Mouse (Mus musculus) MEL (cell line): ENCODE measurements around the gene Il10. TPM values are rescaled to one million over a fixed set of nuclear protein-coding genes. Genes with fewer than 3 reads are reported as not detected.

Experiments
- DNase-seq: peaks from one replicate; pipeline ENCODE4 v3.0.0; 2011; ENCODE audit warnings: low read depth, low spot score
- H3K27ac ChIP-seq: 2 replicates; pipeline ENCODE4 v1.5.1; 2012; ENCODE audit warnings: low read depth, mild to moderate bottlenecking, control low read depth, low read length, moderate library complexity; ENCODE audit not compliant: control insufficient read depth
- H3K27me3 ChIP-seq, 2 experiments: fragments of 150-350 bp in 1 of 2; sonication (generic) in 1 of 2; 2 replicates each; pipeline ENCODE4 v1.6.1; 2012; ENCODE audit warnings: low read length in 2 of 2, mild to moderate bottlenecking in 2 of 2, improper control_type of control experiment in 1 of 2, moderate library complexity in 1 of 2; ENCODE audit not compliant: insufficient read depth in 2 of 2, control insufficient read depth in 1 of 2
- H3K36me3 ChIP-seq, 2 experiments: 2 replicates each; pipeline ENCODE4 v1.6.1; 2012 to 2014; ENCODE audit warnings: low read length in 2 of 2, improper control_type of control experiment in 1 of 2, inconsistent platforms in 1 of 2, mild to moderate bottlenecking in 1 of 2; ENCODE audit not compliant: insufficient read depth in 2 of 2, control insufficient read depth in 1 of 2
- H3K4me1 ChIP-seq, 2 experiments: fragments of 150-350 bp in 1 of 2; sonication (generic) in 1 of 2; 2 replicates each; pipeline ENCODE4 v1.6.1; 2012; ENCODE audit warnings: low read length in 2 of 2, improper control_type of control experiment in 1 of 2, mild to moderate bottlenecking in 1 of 2; ENCODE audit not compliant: insufficient read depth in 2 of 2, control insufficient read depth in 1 of 2
- H3K4me3 ChIP-seq, 2 experiments: fragments of 150-350 bp in 1 of 2; sonication (generic) in 1 of 2; 2 replicates each; pipeline ENCODE4 v1.5.1; 2012; ENCODE audit warnings: low read depth in 2 of 2, low read length in 2 of 2, mild to moderate bottlenecking in 2 of 2, moderate library complexity in 2 of 2, control low read depth in 1 of 2, improper control_type of control experiment in 1 of 2; ENCODE audit not compliant: control insufficient read depth in 1 of 2, insufficient read depth in 1 of 2
- H3K79me2 ChIP-seq: 2 replicates; pipeline ENCODE4 v1.6.1; 2012; ENCODE audit warnings: mild to moderate bottlenecking, low read length, moderate library complexity; ENCODE audit not compliant: control insufficient read depth, poor library complexity, insufficient read depth
- H3K9ac ChIP-seq: 2 replicates; pipeline ENCODE4 v1.6.1; 2012; ENCODE audit warnings: low read depth, mild to moderate bottlenecking, control low read depth, low read length, moderate library complexity; ENCODE audit not compliant: control insufficient read depth, poor library complexity, severe bottlenecking
- H3K9me3 ChIP-seq: fragments of 150-350 bp; sonication (generic); replicated peaks from 2 replicates; pipeline ENCODE4 v1.6.1; 2012; ENCODE audit warnings: mild to moderate bottlenecking, low read length, improper control_type of control experiment, moderate library complexity; ENCODE audit not compliant: insufficient read depth
- CTCF ChIP-seq, 3 experiments: IDR thresholded peaks in 2 of 3; conservative IDR thresholded peaks in 1 of 3; 2 replicates each; pipeline ENCODE4 v1.5.1; 2011 to 2012; ENCODE audit warnings: low read length in 3 of 3, low read depth in 2 of 3, mild to moderate bottlenecking in 2 of 3, improper control_type of control experiment in 1 of 3, inconsistent platforms in 1 of 3, mixed read lengths in 1 of 3, moderate library complexity in 1 of 3; ENCODE audit not compliant: control insufficient read depth in 1 of 3, insufficient read depth in 1 of 3, poor library complexity in 1 of 3, severe bottlenecking in 1 of 3
- E2F4 ChIP-seq: IDR thresholded peaks from 2 replicates; pipeline ENCODE4 v1.6.1; 2011; ENCODE audit warnings: low read depth, low read length, improper control_type of control experiment, borderline replicate concordance
- ELF1 ChIP-seq: IDR thresholded peaks from 2 replicates; pipeline ENCODE4 v1.6.1; 2014; ENCODE audit warnings: low read depth, mild to moderate bottlenecking, inconsistent platforms, low read length, improper control_type of control experiment, moderate library complexity
- EP300 ChIP-seq, 2 experiments: IDR thresholded peaks; 2 replicates each; pipeline ENCODE4 v1.6.1; 2011; ENCODE audit warnings: improper control_type of control experiment in 2 of 2, low read length in 2 of 2, low read depth in 1 of 2, mild to moderate bottlenecking in 1 of 2
- ETS1 ChIP-seq: IDR thresholded peaks from 2 replicates; pipeline ENCODE4 v1.6.1; 2012; ENCODE audit warnings: low read depth, mild to moderate bottlenecking, inconsistent platforms, low read length, improper control_type of control experiment, moderate library complexity
- HCFC1 ChIP-seq: IDR thresholded peaks from 2 replicates; pipeline ENCODE4 v1.6.1; 2012; ENCODE audit warnings: low read depth, mild to moderate bottlenecking, inconsistent platforms, low read length, improper control_type of control experiment, moderate library complexity
- MAZ ChIP-seq: IDR thresholded peaks from 2 replicates; pipeline ENCODE4 v1.6.1; 2012; ENCODE audit warnings: low read depth, mild to moderate bottlenecking, inconsistent platforms, low read length, improper control_type of control experiment
- POLR2A ChIP-seq, 2 experiments: IDR thresholded peaks; 2 replicates each; pipeline ENCODE4 v1.6.1; 2011 to 2012; ENCODE audit warnings: low read length in 2 of 2, mild to moderate bottlenecking in 2 of 2, control low read depth in 1 of 2, improper control_type of control experiment in 1 of 2, low read depth in 1 of 2, moderate library complexity in 1 of 2; ENCODE audit not compliant: control insufficient read depth in 1 of 2, insufficient read depth in 1 of 2, poor library complexity in 1 of 2
- POLR2AphosphoS2 ChIP-seq: IDR thresholded peaks from 2 replicates; pipeline ENCODE4 v1.6.1; 2011; ENCODE audit warnings: low read length, improper control_type of control experiment
- POLR2AphosphoS5 ChIP-seq: IDR thresholded peaks from 2 replicates; pipeline ENCODE4 v1.6.1; 2012; ENCODE audit warnings: low read depth, borderline replicate concordance, mild to moderate bottlenecking, inconsistent platforms, low read length, moderate library complexity, mixed read lengths
- RAD21 ChIP-seq: IDR thresholded peaks from 2 replicates; pipeline ENCODE4 v1.6.1; 2011; ENCODE audit warnings: mild to moderate bottlenecking, low read depth, low read length, improper control_type of control experiment
- SMC3 ChIP-seq: IDR thresholded peaks from 2 replicates; pipeline ENCODE4 v1.6.1; 2011; ENCODE audit warnings: low read depth, low read length, improper control_type of control experiment
- TAL1 ChIP-seq: IDR thresholded peaks from 2 replicates; pipeline ENCODE4 v1.6.1; 2012; ENCODE audit warnings: mild to moderate bottlenecking, inconsistent platforms, low read length, moderate library complexity, mixed read lengths
- TBP ChIP-seq: IDR thresholded peaks from 2 replicates; pipeline ENCODE4 v1.8.0; 2011; ENCODE audit warnings: low read depth, low read length, improper control_type of control experiment
- USF1 ChIP-seq: IDR thresholded peaks from 2 replicates; pipeline ENCODE4 v1.6.1; 2014; ENCODE audit warnings: low read depth, mild to moderate bottlenecking, inconsistent platforms, low read length, improper control_type of control experiment, moderate library complexity
- ZC3H11A ChIP-seq: IDR thresholded peaks from 2 replicates; pipeline ENCODE4 v1.6.1; 2012; ENCODE audit warnings: low read depth, mild to moderate bottlenecking, inconsistent platforms, low read length, improper control_type of control experiment
- ZMIZ1 ChIP-seq: IDR thresholded peaks from 2 replicates; pipeline ENCODE4 v1.6.1; 2012; ENCODE audit warnings: low read depth, mild to moderate bottlenecking, inconsistent platforms, low read length, improper control_type of control experiment, moderate library complexity
- ZNF384 ChIP-seq: IDR thresholded peaks from 2 replicates; pipeline ENCODE4 v1.6.1; 2012; ENCODE audit warnings: low read depth, mild to moderate bottlenecking, inconsistent platforms, low read length, improper control_type of control experiment
- polyA plus RNA-seq, 2 experiments: library from polyadenylated mRNA; stranded (reverse) in 1 of 2; unstranded in 1 of 2; fragments of >175 nt in 1 of 2; fragments of >200 nt in 1 of 2; gene quantifications; 2 replicates each; pipeline versions ENCODE4 v1.2.1 to v1.2.4; 2012; ENCODE audit warnings: low replicate concordance in 2 of 2, low read depth in 1 of 2; ENCODE audit not compliant: insufficient read length in 2 of 2, insufficient read depth in 1 of 2, missing spikeins in 1 of 2
- total RNA-seq: library from RNA; depleted of rRNA; stranded (reverse); fragments of 300-350 nt; gene quantifications from 2 replicates; pipeline ENCODE4 v1.2.3, GENCODE M21; 2012

Gene Il10
- total and polyA plus RNA-seq, 3 experiments, result not detected

DNA sequence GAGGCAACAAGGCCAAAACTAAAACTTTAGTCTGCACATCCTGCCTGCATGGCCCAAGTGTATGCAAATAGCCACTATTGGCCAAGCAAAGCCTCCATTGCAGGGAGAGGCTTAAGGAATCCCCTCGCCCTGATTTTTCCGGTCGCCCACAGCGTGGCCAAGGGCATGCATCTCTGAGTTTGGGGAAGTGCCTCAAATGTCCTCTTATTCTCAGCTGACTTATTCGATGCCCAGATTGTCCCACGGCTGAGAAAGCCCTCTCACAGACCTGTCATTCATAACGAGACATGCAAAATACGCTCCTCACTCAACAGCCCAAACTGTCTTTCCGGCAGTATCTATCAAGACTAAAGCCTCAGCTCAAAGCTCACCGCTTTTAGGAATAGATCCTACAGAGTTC, 27.0 kb downstream of the Il10 start:
- no peak for DNase-seq
- TF ChIP-seq USF1, result no peak
- no peaks in the 10 kb centered on the region for H3K4me1 ChIP-seq

DNA sequence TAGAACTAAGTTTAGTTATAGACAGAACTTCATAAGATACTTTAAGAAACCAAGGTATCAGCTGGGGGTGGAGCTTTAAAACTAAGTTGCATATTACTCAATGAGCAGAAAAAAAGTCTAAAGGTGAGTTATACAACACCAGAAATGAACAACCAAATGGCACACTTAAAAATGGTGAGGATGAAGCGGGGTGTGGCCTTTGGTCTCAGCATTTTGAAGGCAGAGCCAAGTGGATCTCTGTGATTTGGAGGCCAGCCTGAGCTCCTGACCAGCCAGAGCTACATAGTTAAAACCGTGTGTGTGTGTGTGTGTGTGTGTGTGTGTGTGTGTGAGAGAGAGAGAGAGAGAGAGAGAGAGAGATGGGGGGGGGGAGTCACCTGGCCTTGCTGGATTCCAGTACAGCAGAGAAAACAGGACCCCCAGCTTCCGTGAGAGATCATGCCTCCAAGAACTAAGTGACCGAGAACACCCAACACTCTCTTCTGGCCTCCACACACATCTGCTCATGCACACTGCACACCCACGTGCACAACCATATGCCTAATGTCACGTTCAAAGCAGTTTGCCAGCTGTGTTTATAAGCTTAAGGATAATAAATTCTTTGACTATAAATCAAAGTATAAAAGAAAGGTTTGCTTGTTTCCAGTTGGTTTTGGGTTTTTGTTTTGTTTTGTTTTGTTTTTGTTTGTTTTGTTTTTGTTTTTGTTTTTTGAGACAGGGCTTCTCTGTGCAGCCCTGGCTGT, 28.6 kb downstream of the Il10 start:
- H3K27ac ChIP-seq, result no peak overlapping the region
- H3K4me1 ChIP-seq, result no peaks in the 10 kb centered on the region
- H3K9ac ChIP-seq, result no peak overlapping the region
- H3K4me3 ChIP-seq, result no peak overlapping the region
- H3K36me3 ChIP-seq, result no peaks in the 10 kb centered on the region
- no peaks in the 10 kb centered on the region for H3K79me2 ChIP-seq
- TF ChIP-seq TAL1 (no peak), E2F4 (no peak), ZNF384 (no peak), RAD21 (no peak), POLR2A (IDR thresholded peaks at IDR 0.05; ENCODE audit: control insufficient read depth in 1 of 2, insufficient read depth in 1 of 2, low read depth in 1 of 2, low read length in 2 of 2, poor library complexity in 1 of 2) (no peak), ZC3H11A (no peak), SMC3 (no peak), POLR2AphosphoS5 (no peak), ETS1 (no peak), ZMIZ1 (no peak), ELF1 (no peak), POLR2AphosphoS2 (no peak), EP300 (IDR thresholded peaks at IDR 0.05; ENCODE audit: low read depth in 1 of 2, low read length in 2 of 2) (no peak)
- no peaks in the 10 kb centered on the region for H3K9me3 ChIP-seq
- no peaks in the 10 kb centered on the region for H3K27me3 ChIP-seq
- DNase-seq, result no peak

More for the DNA sequence above, 27.0 kb downstream of the Il10 start:
- Histone ChIP-seq H3K27me3 (0 out of 4 replicates have a peak, but pooled peaks cover 0 to 2% of the 10 kb centered on the region in 2 experiments), H3K79me2 (no peaks in the 10 kb centered on the region), H3K9ac (no peak overlapping the region), H3K36me3 (no peaks in the 10 kb centered on the region), H3K27ac (no peak overlapping the region), H3K4me3 (no peak overlapping the region), H3K9me3 (no peaks in the 10 kb centered on the region)

DNA sequence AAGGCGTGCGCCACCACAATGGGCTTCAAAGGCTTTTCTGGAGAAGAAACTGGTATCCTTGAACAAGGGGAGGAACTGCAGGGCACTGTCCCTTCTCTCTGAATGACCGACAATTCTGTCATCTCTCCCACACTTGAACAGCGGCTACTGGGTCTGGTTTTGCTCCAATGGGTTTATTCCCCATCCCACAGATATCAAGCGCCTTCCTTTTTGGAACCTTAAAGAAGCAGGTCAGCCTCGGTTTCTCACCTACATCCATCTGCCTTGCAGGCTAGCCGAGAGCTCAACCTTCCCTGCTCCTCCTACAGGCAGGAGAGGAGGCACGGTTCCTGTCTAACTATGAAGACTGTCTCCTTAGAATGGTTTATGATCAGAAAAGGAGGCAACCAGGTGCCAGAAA, 29.3 kb downstream of the Il10 start:
- DNase-seq, result no peak
- Histone ChIP-seq H3K9ac (no peak overlapping the region), H3K27ac (no peak overlapping the region), H3K4me1 (no peaks in the 10 kb centered on the region), H3K79me2 (no peaks in the 10 kb centered on the region), H3K4me3 (no peak overlapping the region), H3K27me3 (no peaks in the 10 kb centered on the region), H3K9me3 (no peaks in the 10 kb centered on the region), H3K36me3 (no peaks in the 10 kb centered on the region)
- no peak for TF ChIP-seq TBP
- no peak for TF ChIP-seq POLR2AphosphoS2
- TF ChIP-seq SMC3, result no peak
- TF ChIP-seq HCFC1, result no peak
- no peak for TF ChIP-seq MAZ
- TF ChIP-seq USF1, result no peak
- TF ChIP-seq CTCF (IDR thresholded peaks at IDR 0.05 in 2 of 3, conservative IDR thresholded peaks at IDR 0.05 in 1 of 3; ENCODE audit: control insufficient read depth in 1 of 3, insufficient read depth in 1 of 3, low read depth in 2 of 3, low read length in 3 of 3, poor library complexity in 1 of 3, severe bottlenecking in 1 of 3), result no peak
